Comparison of ENCODE assay signal across 24 mouse cellular contexts in genomic region chr1:160417196-160417854, GRCm38 (mm10).
"Had no signal": no experiment of that assay in that cellular context is flagged by ENCODE, and none has a peak within 500 bp of the region (broad histone marks: within the 10 kb centered on the region; RNA-seq: fewer than 3 reads in every experiment).

No protein-coding gene starts in this region.

- H3K27me3 ChIP-seq: limb, embryonic 12.5 days; limb, embryonic 15.5 days; lung, embryonic 15.5 days; megakaryocyte, embryonic 14.5 days; midbrain, embryonic 13.5 days; neural tube, embryonic 13.5 days; stomach, embryonic 15.5 days had no signal

- H3K4me3 ChIP-seq: left cerebral cortex, adult 2 months; limb, embryonic 12.5 days; limb, embryonic 15.5 days; lung, embryonic 15.5 days; megakaryocyte, embryonic 14.5 days; midbrain, embryonic 10.5 days; midbrain, embryonic 13.5 days; myocyte; neural tube, embryonic 13.5 days; stomach, embryonic 15.5 days had no signal

- H3K27ac ChIP-seq: left cerebral cortex, adult 2 months; limb, embryonic 12.5 days; limb, embryonic 15.5 days; liver, embryonic 14.5 days; lung, embryonic 15.5 days; midbrain, embryonic 10.5 days; midbrain, embryonic 13.5 days; neural tube, embryonic 13.5 days; stomach, embryonic 15.5 days had no signal

- H3K4me2 ChIP-seq: limb, embryonic 12.5 days; limb, embryonic 15.5 days; lung, embryonic 15.5 days; midbrain, embryonic 13.5 days; neural tube, embryonic 13.5 days; stomach, embryonic 15.5 days had no signal

- DNase-seq: kidney, adult 2 months; kidney, postnatal 10 days; kidney, postnatal 36 days; layer of hippocampus, postnatal 36 days; left cerebral cortex, postnatal 4 days; lung, adult 18-20 months; lung, postnatal 10 days; lung, postnatal 36 days; retina, postnatal 1 day; right cerebral cortex, postnatal 25 days; spleen, adult 18-20 months; thymus, postnatal 25 days had no signal

- H3K36me3 ChIP-seq: limb, embryonic 12.5 days; limb, embryonic 15.5 days; lung, embryonic 15.5 days; midbrain, embryonic 10.5 days; midbrain, embryonic 13.5 days; neural tube, embryonic 13.5 days; stomach, embryonic 15.5 days had no signal

- ATAC-seq: midbrain, embryonic 13.5 days; midbrain, embryonic 16.5 days had no signal

- H3K9me3 ChIP-seq: limb, embryonic 12.5 days; limb, embryonic 15.5 days; lung, embryonic 15.5 days; megakaryocyte, embryonic 14.5 days; midbrain, embryonic 10.5 days; midbrain, embryonic 13.5 days; neural tube, embryonic 13.5 days; stomach, embryonic 15.5 days had no signal

- H3K4me1 ChIP-seq: limb, embryonic 12.5 days; limb, embryonic 15.5 days; lung, embryonic 15.5 days; megakaryocyte, embryonic 14.5 days; neural tube, embryonic 13.5 days; stomach, embryonic 15.5 days had no signal

- H3K9ac ChIP-seq: limb, embryonic 12.5 days; limb, embryonic 15.5 days; liver, embryonic 14.5 days; lung, embryonic 15.5 days; midbrain, embryonic 13.5 days; neural tube, embryonic 13.5 days; stomach, embryonic 15.5 days had no signal
